20 mouse cellular contexts compared by ENCODE assay signal in the genomic region with DNA sequence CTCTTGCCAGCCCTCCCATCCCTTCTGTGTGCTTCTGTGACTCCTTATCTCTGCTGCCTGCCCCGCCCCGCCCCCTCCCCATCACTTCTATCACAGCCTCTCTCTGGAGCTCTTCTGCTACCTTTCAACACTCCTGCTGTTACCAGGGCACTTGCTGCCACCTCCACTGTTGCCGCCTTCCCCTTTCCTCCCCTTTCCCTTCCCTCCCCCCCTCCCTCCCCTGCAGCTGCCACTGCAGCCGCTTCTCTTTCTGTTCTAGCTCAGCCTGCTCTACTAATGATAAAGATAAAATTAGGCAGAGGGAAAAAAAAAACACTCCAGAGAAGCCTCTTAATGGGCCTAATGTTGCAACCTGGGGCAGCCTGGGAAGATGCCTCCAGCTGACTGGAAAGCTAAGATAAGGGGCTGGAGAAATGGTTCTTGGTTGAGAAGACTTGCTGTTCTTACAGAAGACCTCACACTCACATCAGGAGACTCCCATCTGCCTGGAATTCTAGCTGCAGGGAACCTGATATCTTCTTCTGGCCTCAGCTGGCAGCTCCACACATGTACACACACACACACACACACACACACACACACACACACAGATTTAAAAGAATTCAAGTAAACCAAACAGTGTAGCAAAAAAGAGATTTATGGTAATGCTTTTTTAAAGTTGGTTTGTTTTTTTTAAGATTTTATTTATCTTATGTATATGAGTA. TPM values are rescaled to one million over a fixed set of nuclear protein-coding genes. Genes with fewer than 3 reads are reported as not detected.
DNase-seq lines count a peak whose midpoint lies in the region; ATAC-seq and TF ChIP-seq lines count a peak whose summit lies in the region.
"Had no signal": no experiment of that assay in that cellular context is flagged by ENCODE, and none has a peak within 500 bp of the region (broad histone marks: within the 10 kb centered on the region; RNA-seq: fewer than 3 reads in every experiment).

No protein-coding gene starts in this region.

- 6% methylated on average over 4 of the region's 4 CpGs for WGBS in heart, embryonic 14.5 days
- 26% methylated on average over 4 of the region's 4 CpGs for WGBS in heart, adult 2 months
- WGBS in lung, embryonic 16.5 days, result 11% methylated on average over 4 of the region's 4 CpGs
- 17% methylated on average over 4 of the region's 4 CpGs for WGBS in lung, adult 2 months
- 18% methylated on average over 4 of the region's 4 CpGs for WGBS in embryonic facial prominence, embryonic 13.5 days

- TF ChIP-seq POLR2A in heart, adult 2 months (IDR thresholded peaks at IDR 0.05; ENCODE audit: insufficient read depth, low read depth, low read length), result no peak
- TF ChIP-seq POLR2A in lung, adult 2 months (IDR thresholded peaks at IDR 0.05; ENCODE audit: borderline replicate concordance, extremely low read depth, low read depth, low read length), result no peak

- no peak for DNase-seq in heart, adult 2 months
- no peak for DNase-seq in lung, adult 2 months
- DNase-seq in telencephalon, adult 2 months (ENCODE audit: low read depth, low spot score), result peak; percentile 49
- no peak for DNase-seq in spleen, postnatal 14 days (ENCODE audit: low spot score in 2 of 2)
- DNase-seq: adrenal gland, adult 2 months; cerebellum, postnatal 14 days; layer of hippocampus, adult 9-11 months; liver, embryonic 13.5 days; lung, postnatal 14 days; right cerebral cortex, postnatal 25 days; thymus, postnatal 14 days had no signal

- peaks cover 14 to 32% of the 10 kb centered on the region in 2 experiments for H3K4me1 ChIP-seq in heart, embryonic 14.5 days (ENCODE audit: control insufficient read depth in 2 of 2, insufficient read depth in 2 of 2, low read length in 2 of 2)
- no peaks in the 10 kb centered on the region; the same call in 1 of the 2 replicates for H3K4me1 ChIP-seq in heart, adult 2 months (ENCODE audit: control insufficient read depth, insufficient read depth, low read length)
- no peaks in the 10 kb centered on the region for H3K4me1 ChIP-seq in lung, embryonic 16.5 days (replicated peaks; ENCODE audit: control insufficient read depth, insufficient read depth, low read length)
- no peaks in the 10 kb centered on the region for H3K4me1 ChIP-seq in lung, adult 2 months (ENCODE audit: control insufficient read depth, insufficient read depth, low read length)
- peaks cover 16% of the 10 kb centered on the region for H3K4me1 ChIP-seq in embryonic facial prominence, embryonic 13.5 days
- H3K4me1 ChIP-seq: liver, embryonic 13.5 days had no signal

- H3K9ac ChIP-seq in heart, embryonic 14.5 days (ENCODE audit: low read length), result no peak overlapping the region
- H3K9ac ChIP-seq in heart, adult 2 months (ENCODE audit: low read depth, low read length), result no peak overlapping the region
- H3K9ac ChIP-seq in lung, embryonic 16.5 days (ENCODE audit: low read length), result no peak overlapping the region
- no peak overlapping the region for H3K9ac ChIP-seq in embryonic facial prominence, embryonic 13.5 days
- H3K9ac ChIP-seq: kidney, embryonic 15.5 days; liver, embryonic 13.5 days; midbrain, embryonic 13.5 days had no signal

- ATAC-seq in heart, embryonic 14.5 days (ENCODE audit: insufficient number of reproducible peaks, insufficient read depth, low FRiP score, low read depth), result peak; percentile 73; the same call in 1 of the 2 replicates
- peak; percentile 31; the same call in 1 of the 2 replicates for ATAC-seq in lung, embryonic 16.5 days (ENCODE audit: low read depth)
- no peak for ATAC-seq in embryonic facial prominence, embryonic 13.5 days (ENCODE audit: insufficient number of reproducible peaks, insufficient read depth, low FRiP score, low TSS enrichment, low read depth)
- ATAC-seq: midbrain, embryonic 13.5 days had no signal

- H3K79me2 ChIP-seq in heart, adult 2 months (replicated peaks; ENCODE audit: control insufficient read depth, insufficient read depth, low read length), result no peaks in the 10 kb centered on the region

- TF ChIP-seq CTCF in heart, adult 2 months (IDR thresholded peaks at IDR 0.05), result no peak
- no peak for TF ChIP-seq CTCF in lung, adult 2 months (IDR thresholded peaks at IDR 0.05; ENCODE audit: insufficient read depth, low read length)

- peak overlapping the region; percentile 3 for H3K4me2 ChIP-seq in heart, embryonic 14.5 days (ENCODE audit: low read length)
- no peak overlapping the region for H3K4me2 ChIP-seq in lung, embryonic 16.5 days (ENCODE audit: low read depth, low read length)
- no peak overlapping the region for H3K4me2 ChIP-seq in embryonic facial prominence, embryonic 13.5 days
- H3K4me2 ChIP-seq: kidney, embryonic 15.5 days; liver, embryonic 13.5 days; midbrain, embryonic 13.5 days had no signal

- no peak overlapping the region for H3K4me3 ChIP-seq in heart, embryonic 14.5 days (ENCODE audit: control insufficient read depth in 1 of 2, insufficient read depth in 1 of 2, low read depth in 1 of 2, low read length in 2 of 2)
- H3K4me3 ChIP-seq in heart, adult 2 months, result no peak overlapping the region
- H3K4me3 ChIP-seq in lung, embryonic 16.5 days (ENCODE audit: low read length), result no peak overlapping the region
- H3K4me3 ChIP-seq in lung, adult 2 months (replicated peaks; ENCODE audit: extremely low read depth, low read depth, low read length), result no peak overlapping the region
- H3K4me3 ChIP-seq in embryonic facial prominence, embryonic 13.5 days, result no peak overlapping the region
- H3K4me3 ChIP-seq: kidney, embryonic 15.5 days; liver, embryonic 13.5 days; midbrain, embryonic 13.5 days had no signal

- H3K27me3 ChIP-seq in heart, embryonic 14.5 days (ENCODE audit: control insufficient read depth, insufficient read depth, low read length), result no peaks in the 10 kb centered on the region
- no peaks in the 10 kb centered on the region; the same call in 1 of the 2 replicates for H3K27me3 ChIP-seq in heart, adult 2 months (ENCODE audit: control insufficient read depth, insufficient read depth, low read length)
- H3K27me3 ChIP-seq in lung, embryonic 16.5 days (ENCODE audit: control insufficient read depth, insufficient read depth, low read depth, low read length), result no peaks in the 10 kb centered on the region
- no peaks in the 10 kb centered on the region; the same call in 1 of the 2 replicates for H3K27me3 ChIP-seq in embryonic facial prominence, embryonic 13.5 days
- H3K27me3 ChIP-seq: CH12.LX; kidney, embryonic 15.5 days; liver, embryonic 13.5 days; midbrain, embryonic 13.5 days had no signal

- intact Hi-C loops in heart, adult 2 months (cut with DNase I), result no loop called here

- peak overlapping the region; percentile 78 to 90 for H3K27ac ChIP-seq in heart, embryonic 14.5 days (replicated peaks in 1 of 2; ENCODE audit: control insufficient read depth in 1 of 2, insufficient read depth in 1 of 2, low read depth in 2 of 2, low read length in 2 of 2)
- no peak overlapping the region for H3K27ac ChIP-seq in heart, adult 2 months
- H3K27ac ChIP-seq in lung, embryonic 16.5 days (ENCODE audit: low read length), result no peak overlapping the region
- peak overlapping the region; percentile 33; the same call in 1 of the 2 replicates for H3K27ac ChIP-seq in embryonic facial prominence, embryonic 13.5 days
- H3K27ac ChIP-seq: kidney, embryonic 15.5 days; liver, embryonic 13.5 days; midbrain, embryonic 13.5 days had no signal

- H3K36me3 ChIP-seq in heart, embryonic 14.5 days (ENCODE audit: control insufficient read depth, insufficient read depth, low read length), result no peaks in the 10 kb centered on the region
- H3K36me3 ChIP-seq in heart, adult 2 months (ENCODE audit: control insufficient read depth, insufficient read depth, low read length), result no peaks in the 10 kb centered on the region
- H3K36me3 ChIP-seq in lung, embryonic 16.5 days (ENCODE audit: control insufficient read depth, insufficient read depth, low read length), result no peaks in the 10 kb centered on the region
- no peaks in the 10 kb centered on the region for H3K36me3 ChIP-seq in embryonic facial prominence, embryonic 13.5 days
- H3K36me3 ChIP-seq: kidney, embryonic 15.5 days; liver, embryonic 13.5 days; midbrain, embryonic 13.5 days had no signal

- TF ChIP-seq EP300 in heart, adult 2 months (IDR thresholded peaks at IDR 0.05; ENCODE audit: insufficient read depth, low read depth, low read length), result no peak

- H3K9me3 ChIP-seq in heart, embryonic 14.5 days (ENCODE audit: control insufficient read depth, low read length), result peaks cover 2% of the 10 kb centered on the region; the same call in 1 of the 2 replicates
- no peaks in the 10 kb centered on the region for H3K9me3 ChIP-seq in lung, embryonic 16.5 days (ENCODE audit: control insufficient read depth, low read length)
- no peaks in the 10 kb centered on the region for H3K9me3 ChIP-seq in embryonic facial prominence, embryonic 13.5 days
- H3K9me3 ChIP-seq: kidney, embryonic 15.5 days; liver, embryonic 13.5 days; midbrain, embryonic 13.5 days had no signal

RNA-seq across cellular contexts. Expression of a gene that starts 13.6 kb away (rescaled TPM):
- 46.8 and 53.6 TPM in 2 replicates for polyA plus RNA-seq in heart, embryonic 14.5 days (2014; fragmentation: Nextera tagmentation; extraction: Ambion mirVana)
- 10 to 100 TPM; 22.1 to 28.4 TPM for total RNA-seq in heart, adult 2 months (2021)
- 57.5 and 59.7 TPM in 2 replicates for polyA plus RNA-seq in heart, adult 2 months (2012; rRNA removed)
- polyA plus RNA-seq in lung, embryonic 16.5 days (2015; fragmentation: Nextera tagmentation; extraction: Ambion mirVana), result 38.6 and 42.4 TPM in 2 replicates
- 231 and 235 TPM in 2 replicates for polyA plus RNA-seq in lung, adult 2 months (2012; rRNA removed)
- 30.9 and 41.8 TPM in 2 replicates for polyA plus RNA-seq in embryonic facial prominence, embryonic 13.5 days (2015; fragmentation: Nextera tagmentation; extraction: Ambion mirVana)
- total RNA-seq: CH12.LX had no signal

RNA-seq across cellular contexts. Expression of a gene that starts 43.6 kb away (rescaled TPM):
- polyA plus RNA-seq in heart, embryonic 14.5 days (2014; fragmentation: Nextera tagmentation; extraction: Ambion mirVana), result not detected in 2 replicates
- total RNA-seq in heart, adult 2 months (2021), result not detected
- polyA plus RNA-seq in heart, adult 2 months (2012; rRNA removed), result not detected in 2 replicates
- polyA plus RNA-seq in lung, embryonic 16.5 days (2015; fragmentation: Nextera tagmentation; extraction: Ambion mirVana), result not detected in 2 replicates
- polyA plus RNA-seq in lung, adult 2 months (2012; rRNA removed), result not detected in 2 replicates
- not detected in 2 replicates for polyA plus RNA-seq in embryonic facial prominence, embryonic 13.5 days (2015; fragmentation: Nextera tagmentation; extraction: Ambion mirVana)
- total RNA-seq: adrenal gland, adult 2 months; CH12.LX; gastrocnemius, postnatal 4 days; left cerebral cortex, postnatal 10 days had no signal
- polyA plus RNA-seq: adrenal gland, adult 2 months; intestine, embryonic 14.5 days; kidney, embryonic 15.5 days; liver, embryonic 13.5 days; midbrain, embryonic 13.5 days had no signal

Comparison
In these comparisons a context has a peak if more than half of its experiments do, and no peak if none do; other contexts are left out.
1. H3K27ac ChIP-seq: peak in heart, embryonic 14.5 days (2 of 2) and embryonic facial prominence, embryonic 13.5 days (single experiment); none in heart, adult 2 months (single experiment) and lung, embryonic 16.5 days (single experiment).